Mouse (Mus musculus) left cerebral cortex, postnatal 4 days (tissue): ENCODE measurements around the gene Dcdc2b. TPM values are rescaled to one million over a fixed set of nuclear protein-coding genes. Genes with fewer than 3 reads are reported as not detected.

ENCODE experiments used
- DNase-seq: peaks from one replicate; pipeline ENCODE4 v3.0.0-alpha.2; 2022
- intact Hi-C: fragments of 180-260 bp; cut with DNase I; formaldehyde crosslinking; loops from one replicate; pipeline ENCODE4 v1.15.1; 2025
- total RNA-seq, 2 experiments: library from RNA; stranded (reverse); gene quantifications; 2 replicates each; pipeline ENCODE4 v1.2.3; 2021

Dcdc2b gene
- total RNA-seq, 2 experiments from 2014 or later, result 3.4 to 4.0 TPM

GRCm38 (mm10) chr4:129584370-129584769, 29.7 kb downstream of the Dcdc2b start:
- intact Hi-C loops, result no loop called here
- no peak for DNase-seq

- DNase-seq, result no peak
- intact Hi-C loops, result no loop called here
Observed at GRCm38 (mm10) chr4:129582251-129582650, 31.8 kb downstream of the Dcdc2b start.

- DNase-seq, result peak; percentile 8
- intact Hi-C loops, result no loop called here
Observed at GRCm38 (mm10) chr4:129580347-129580746, 33.7 kb downstream of the Dcdc2b start.

GRCm38 (mm10) chr4:129578466-129578865, 35.6 kb downstream of the Dcdc2b start, which contains the start of gene Fam167b:
TSS of gene Fam167b (minus strand) at chr4:129578549.
- intact Hi-C loops, result no loop called here
- no peak for DNase-seq

GRCm38 (mm10) chr4:129577688-129578087, 36.4 kb downstream of the Dcdc2b start:
- intact Hi-C loops, result no loop called here
- no peak for DNase-seq

GRCm38 (mm10) chr4:129576863-129577491, 37.1 kb downstream of the Dcdc2b start:
- intact Hi-C loops, result no loop called here
- DNase-seq, result peak; percentile 81

GRCm38 (mm10) chr4:129575171-129575844, 38.7 kb downstream of the Dcdc2b start:
- DNase-seq, result no peak
- intact Hi-C loops, result no loop called here

GRCm38 (mm10) chr4:129573430-129573829, 40.6 kb downstream of the Dcdc2b start, which contains the start of gene Lck:
TSS of gene Lck (minus strand) at chr4:129573641.
- intact Hi-C loops, result no loop called here
- no peak for DNase-seq

GRCm38 (mm10) chr4:129573093-129573370, 41.0 kb downstream of the Dcdc2b start:
- intact Hi-C loops, result no loop called here
- DNase-seq, result no peak

GRCm38 (mm10) chr4:129572236-129573092, 41.6 kb downstream of the Dcdc2b start:
- intact Hi-C loops, result no loop called here
- no peak for DNase-seq

- intact Hi-C loops, result no loop called here
- no peak for DNase-seq
Observed at GRCm38 (mm10) chr4:129571551-129572084, 42.4 kb downstream of the Dcdc2b start.

- intact Hi-C loops, result no loop called here
- no peak for DNase-seq
Observed at GRCm38 (mm10) chr4:129570028-129570427, 44.0 kb downstream of the Dcdc2b start.

- intact Hi-C loops, result no loop called here
- no peak for DNase-seq
Observed at GRCm38 (mm10) chr4:129568366-129568765, 45.7 kb downstream of the Dcdc2b start.

GRCm38 (mm10) chr4:129565139-129565538, 48.9 kb downstream of the Dcdc2b start:
- DNase-seq, result no peak
- intact Hi-C loops, result no loop called here

- no peak for DNase-seq
- intact Hi-C loops, result no loop called here
Observed at GRCm38 (mm10) chr4:129563718-129564117, 50.3 kb downstream of the Dcdc2b start.

- intact Hi-C loops, result no loop called here
- DNase-seq, result no peak
Observed at GRCm38 (mm10) chr4:129561184-129561583, 52.9 kb downstream of the Dcdc2b start.

Other genes with a start within 250 kb of the Dcdc2b start
- 10 to 100 TPM in 1 of 2 experiments, 1 to 10 TPM in 1; 9.8 to 11.3 TPM for gene Zbtb8a, start 236.1 kb downstream of the Dcdc2b start, total RNA-seq
- gene Zbtb8b, start 173.4 kb downstream of the Dcdc2b start, total RNA-seq, result 1 to 10 TPM; 6.3 to 6.6 TPM
- 10 to 100 TPM; 38.5 to 40.7 TPM for gene Bsdc1, start 152.7 kb downstream of the Dcdc2b start, total RNA-seq
- 1 to 10 TPM; 1.0 TPM for gene Tssk3, start 123.2 kb downstream of the Dcdc2b start, total RNA-seq
- gene Fam229a, start 123.1 kb downstream of the Dcdc2b start, total RNA-seq, result not detected
- gene Marcksl1, start 100.7 kb downstream of the Dcdc2b start, total RNA-seq, result 1,000 to 10,000 TPM; 1,277 to 1,311 TPM
- 10 to 100 TPM; 39.8 to 43.5 TPM for gene Hdac1, start 71.5 kb downstream of the Dcdc2b start, total RNA-seq
- 10 to 100 TPM; 14.1 to 15.2 TPM for gene Lck, start 40.6 kb downstream of the Dcdc2b start, total RNA-seq
- not detected for gene Fam167b, start 35.7 kb downstream of the Dcdc2b start, total RNA-seq
- 100 to 1,000 TPM; 137 to 143 TPM for gene Eif3i, start 13.6 kb downstream of the Dcdc2b start, total RNA-seq
- gene Tmem234, start 13.6 kb downstream of the Dcdc2b start, total RNA-seq, result 100 to 1,000 TPM in 1 of 2 experiments, 10 to 100 TPM in 1; 99.9 to 102 TPM
- 10 to 100 TPM; 26.1 to 28.8 TPM for gene Iqcc, start 4.8 kb upstream of the Dcdc2b start, total RNA-seq
- gene Ccdc28b, start 9.7 kb upstream of the Dcdc2b start, total RNA-seq, result 100 to 1,000 TPM; 125 to 131 TPM
- 10 to 100 TPM; 39.7 to 44.7 TPM for gene Txlna, start 26.8 kb upstream of the Dcdc2b start, total RNA-seq
- gene Kpna6, start 58.5 kb upstream of the Dcdc2b start, total RNA-seq, result 10 to 100 TPM; 78.3 to 83.0 TPM
- 10 to 100 TPM; 21.5 to 22.3 TPM for gene Tmem39b, start 82.6 kb upstream of the Dcdc2b start, total RNA-seq
- 100 to 1,000 TPM; 164 to 166 TPM for gene Khdrbs1, start 128.0 kb upstream of the Dcdc2b start, total RNA-seq
- gene Ptp4a2, start 197.0 kb upstream of the Dcdc2b start, total RNA-seq, result 100 to 1,000 TPM; 133 to 141 TPM